Mouse (Mus musculus) liver, postnatal 0 days (tissue): Measurements from ENCODE around the gene Mynn. TPM values are rescaled to one million over a fixed set of nuclear protein-coding genes. Genes with fewer than 3 reads are reported as not detected.

Source experiments
- ATAC-seq: fragments of 200-750 bp; cut with Nextera tagmentation; 2 replicates; pipeline ENCODE4 v1.8.0; 2017; ENCODE audit warnings: mild to moderate bottlenecking, moderate library complexity
- DNase-seq: peaks from one replicate; pipeline ENCODE4 v3.0.0-alpha.2; 2016
- H3K27ac ChIP-seq: fragments of 300-500 bp; sonication (generic); 2 replicates; pipeline ENCODE4 v1.5.1; 2014; ENCODE audit warnings: antibody characterized with exemption, moderate library complexity, mild to moderate bottlenecking, low read depth
- H3K27me3 ChIP-seq: fragments of 300-500 bp; sonication (generic); 2 replicates; pipeline ENCODE4 v1.6.1; 2014; ENCODE audit warnings: low read length, control low read depth, mixed read lengths; ENCODE audit not compliant: insufficient read depth
- H3K36me3 ChIP-seq: fragments of 300-500 bp; sonication (generic); replicated peaks from 2 replicates; pipeline ENCODE4 v1.6.1; 2014; ENCODE audit warnings: mild to moderate bottlenecking, control low read depth, low read length, moderate library complexity, mixed read lengths; ENCODE audit not compliant: insufficient read depth
- H3K4me1 ChIP-seq: fragments of 300-500 bp; sonication (generic); 2 replicates; pipeline ENCODE4 v1.6.1; 2014; ENCODE audit warnings: antibody characterized with exemption, mild to moderate bottlenecking, control low read depth; ENCODE audit not compliant: insufficient read depth
- H3K4me2 ChIP-seq: fragments of 300-500 bp; sonication (generic); 2 replicates; pipeline ENCODE4 v1.6.1; 2014; ENCODE audit warnings: low read depth, mild to moderate bottlenecking, low read length, moderate library complexity, mixed read lengths
- H3K4me3 ChIP-seq: fragments of 300-500 bp; sonication (generic); 2 replicates; pipeline ENCODE4 v1.5.1; 2014; ENCODE audit warnings: low read depth, low read length
- H3K9ac ChIP-seq: fragments of 300-500 bp; sonication (generic); replicated peaks from 2 replicates; pipeline ENCODE4 v1.6.1; 2014; ENCODE audit warnings: mild to moderate bottlenecking, moderate library complexity
- H3K9me3 ChIP-seq: fragments of 300-500 bp; sonication (generic); 2 replicates; pipeline ENCODE4 v1.6.1; 2016; ENCODE audit warnings: mild to moderate bottlenecking, control low read depth, low read length, mixed read lengths
- CTCF ChIP-seq: sonication (generic); IDR thresholded peaks from 2 replicates; pipeline ENCODE4 v1.5.1; 2016; ENCODE audit warnings: antibody characterized with exemption, low read depth
- EP300 ChIP-seq: IDR thresholded peaks from 2 replicates; pipeline ENCODE4 v1.6.1; 2016; ENCODE audit warnings: antibody characterized with exemption, low read depth, mild to moderate bottlenecking
- WGBS: fragments of 180-500 bp; shearing (Covaris S2); extraction: QIAGEN DNeasy Blood & Tissue Kit; methylation state at CpG from one replicate; pipeline ENCODE4 v1.1.7; 2014; ENCODE audit not compliant: insufficient replicate concordance; 5-methylcytosine and 5-hydroxymethylcytosine counted together
- polyA plus RNA-seq: library from polyadenylated mRNA; unstranded; fragments of >200 nt; fragmentation: Nextera tagmentation; extraction: Ambion mirVana; gene quantifications from 2 replicates; pipeline ENCODE4 v1.2.1, GENCODE M21; 2015

The Mynn gene
- polyA plus RNA-seq, 1 experiment from 2014 or later: 7.5 TPM

DNA sequence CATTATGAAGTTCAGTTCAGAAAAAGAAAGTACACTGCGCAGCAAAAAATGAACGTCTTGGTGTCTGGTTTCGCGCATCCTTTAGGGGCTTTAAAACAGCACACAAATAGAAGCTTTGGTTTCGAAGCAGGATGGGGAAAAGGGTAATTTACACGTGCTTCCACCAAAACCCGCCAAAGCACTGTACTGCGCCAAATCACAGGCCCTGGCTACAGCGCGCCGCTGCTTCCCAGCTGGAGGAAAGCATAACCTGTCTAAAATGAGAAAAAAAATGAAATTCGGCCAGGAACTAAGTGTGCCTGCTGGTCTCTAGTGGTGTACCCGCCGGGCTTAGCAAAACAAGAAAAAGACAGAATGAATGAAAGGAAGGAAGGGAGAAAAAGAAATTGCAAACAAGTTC lies 1.1 kb upstream of the Mynn start:
- ATAC-seq: no peak
- H3K9ac ChIP-seq: peak overlapping the region; percentile 65

DNA sequence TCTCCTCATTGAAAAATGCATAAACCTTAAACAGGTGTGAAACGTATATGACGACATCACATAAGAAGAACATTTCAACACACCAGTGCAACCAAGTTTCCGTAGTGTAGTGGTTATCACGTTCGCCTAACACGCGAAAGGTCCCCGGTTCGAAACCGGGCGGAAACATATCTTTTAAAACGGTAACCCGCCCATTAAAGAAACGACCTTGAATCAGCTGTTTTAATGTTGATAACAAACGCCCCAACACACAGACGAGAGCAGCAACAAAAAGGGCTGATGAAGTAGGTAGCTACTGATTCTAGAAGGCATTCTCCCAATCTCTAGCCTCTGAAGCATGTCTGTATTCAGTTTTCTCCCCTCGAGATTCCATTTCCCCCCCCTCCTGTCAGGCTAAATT lies 690 bp upstream of the Mynn start:
- Histone ChIP-seq H3K9ac (peak overlapping the region; percentile 65; the same call in 1 of the 2 replicates), H3K27ac (peak overlapping the region; percentile 99), H3K4me2 (peak overlapping the region; percentile 84), H3K4me1 (peaks cover 24% of the 10 kb centered on the region), H3K9me3 (no peaks in the 10 kb centered on the region), H3K4me3 (peak overlapping the region; percentile 88), H3K27me3 (peaks cover 5% of the 10 kb centered on the region; the same call in 1 of the 2 replicates), H3K36me3 (peaks cover 11% of the 10 kb centered on the region)
- TF ChIP-seq EP300 (peak; percentile 75), CTCF (no peak)
- DNase-seq (peak; percentile 89), ATAC-seq (peak; percentile 26)
- WGBS: under 1% methylated on average over 17 of the region's 17 CpGs

More for the DNA sequence above, 1.1 kb upstream of the Mynn start:
- under 1% methylated on average over 14 of the region's 14 CpGs for WGBS
- Histone ChIP-seq H3K27me3 (peaks cover 5% of the 10 kb centered on the region; the same call in 1 of the 2 replicates), H3K9me3 (no peaks in the 10 kb centered on the region), H3K4me1 (peaks cover 24% of the 10 kb centered on the region), H3K4me2 (peak overlapping the region; percentile 84), H3K27ac (peak overlapping the region; percentile 58; the same call in 1 of the 2 replicates), H3K4me3 (peak overlapping the region; percentile 88), H3K36me3 (peaks cover 6% of the 10 kb centered on the region)
- TF ChIP-seq CTCF: no peak
- TF ChIP-seq EP300: no peak
- DNase-seq: peak; percentile 35

DNA sequence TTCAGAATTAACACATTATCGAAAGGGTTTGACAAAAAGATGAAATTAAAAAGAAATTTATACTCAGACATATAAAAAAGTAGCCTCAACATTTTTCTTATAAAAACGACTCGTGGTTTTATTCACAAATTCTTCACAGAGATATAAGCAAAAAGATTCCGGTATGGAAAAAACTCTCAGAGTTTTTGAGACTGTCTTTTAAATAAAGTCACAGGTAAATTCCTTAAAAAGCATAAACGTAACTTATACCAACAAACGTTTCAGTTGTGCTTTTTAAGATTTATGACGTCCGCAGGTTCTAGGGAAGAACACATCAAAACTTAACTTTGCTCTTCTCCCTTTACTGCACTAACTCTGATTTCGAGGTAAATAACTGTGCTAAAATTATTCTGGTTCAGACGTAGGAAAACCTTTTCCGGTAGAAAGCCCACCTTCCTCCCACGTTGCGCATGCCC lies 228 bp upstream of the Mynn start:
- peak overlapping the region; percentile 84 for H3K4me2 ChIP-seq
- H3K9ac ChIP-seq: peak overlapping the region; percentile 95
- TF ChIP-seq EP300 (no peak), CTCF (no peak)
- H3K27me3 ChIP-seq: peaks cover 5% of the 10 kb centered on the region; the same call in 1 of the 2 replicates
- no peak for ATAC-seq
- H3K27ac ChIP-seq: peak overlapping the region; percentile 99
- under 1% methylated on average over 13 of the region's 13 CpGs for WGBS
- no peak for DNase-seq
- peak overlapping the region; percentile 88 for H3K4me3 ChIP-seq
- H3K36me3 ChIP-seq: peaks cover 15% of the 10 kb centered on the region
- peaks cover 24% of the 10 kb centered on the region for H3K4me1 ChIP-seq
- no peaks in the 10 kb centered on the region for H3K9me3 ChIP-seq

DNA sequence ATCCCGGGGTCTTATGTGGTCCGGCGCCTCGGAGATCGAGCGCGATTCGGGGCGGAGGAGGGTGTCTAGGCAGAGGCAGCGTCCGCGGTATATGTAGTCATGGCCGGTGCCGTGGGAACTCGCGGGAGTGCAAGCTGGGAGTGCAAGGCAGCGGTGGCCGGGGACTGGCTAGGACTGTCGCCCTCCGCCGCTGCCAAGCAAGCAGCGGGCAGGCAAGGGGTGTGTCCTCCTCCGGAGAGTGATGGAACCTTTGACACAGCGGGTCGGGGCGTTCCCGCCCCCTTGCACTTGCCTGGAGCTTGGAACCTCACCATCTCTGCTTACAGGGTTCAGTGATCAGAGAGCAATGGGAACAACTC lies 854 bp downstream of the Mynn start:
- peak overlapping the region; percentile 95 for H3K9ac ChIP-seq
- ATAC-seq (peak; percentile 74), DNase-seq (peak; percentile 88)
- H3K9me3 ChIP-seq: no peaks in the 10 kb centered on the region
- peak overlapping the region; percentile 88 for H3K4me3 ChIP-seq
- H3K27me3 ChIP-seq: peaks cover 4% of the 10 kb centered on the region; the same call in 1 of the 2 replicates
- 1% methylated on average over 26 of the region's 27 CpGs for WGBS
- peaks cover 23% of the 10 kb centered on the region for H3K36me3 ChIP-seq
- H3K27ac ChIP-seq: peak overlapping the region; percentile 99
- peak overlapping the region; percentile 84 for H3K4me2 ChIP-seq
- TF ChIP-seq CTCF (no peak), EP300 (no peak)
- peaks cover 24% of the 10 kb centered on the region for H3K4me1 ChIP-seq

DNA sequence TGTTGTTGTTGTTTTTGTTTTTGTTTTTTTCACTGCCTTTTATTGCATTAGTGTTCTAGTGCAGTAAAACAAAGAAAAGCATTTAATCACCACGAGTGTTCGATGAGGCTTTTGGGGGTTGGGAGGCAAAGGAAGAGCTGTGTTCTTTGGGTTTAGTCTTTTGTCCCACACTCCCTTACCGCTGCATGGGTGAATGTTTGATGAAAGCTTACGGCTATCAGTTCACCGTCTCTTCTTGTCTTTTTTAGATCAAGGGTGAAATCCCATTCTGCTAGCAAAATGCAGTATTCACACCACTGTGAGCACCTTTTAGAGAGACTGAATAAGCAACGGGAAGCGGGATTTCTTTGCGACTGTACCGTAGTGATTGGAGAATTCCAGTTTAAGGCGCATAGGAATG lies 1.4 kb downstream of the Mynn start:
- peaks cover 24% of the 10 kb centered on the region for H3K4me1 ChIP-seq
- no peak for ATAC-seq
- H3K4me3 ChIP-seq: peak overlapping the region; percentile 88
- H3K36me3 ChIP-seq: peaks cover 26% of the 10 kb centered on the region
- peak overlapping the region; percentile 84 for H3K4me2 ChIP-seq
- no peak for DNase-seq
- H3K9ac ChIP-seq: peak overlapping the region; percentile 95
- no peak for TF ChIP-seq CTCF
- TF ChIP-seq EP300: no peak
- H3K27me3 ChIP-seq: peaks cover 3% of the 10 kb centered on the region; the same call in 1 of the 2 replicates
- no peaks in the 10 kb centered on the region for H3K9me3 ChIP-seq
- WGBS: 47% methylated on average over 10 of the region's 10 CpGs
- peak overlapping the region; percentile 99 for H3K27ac ChIP-seq

DNA sequence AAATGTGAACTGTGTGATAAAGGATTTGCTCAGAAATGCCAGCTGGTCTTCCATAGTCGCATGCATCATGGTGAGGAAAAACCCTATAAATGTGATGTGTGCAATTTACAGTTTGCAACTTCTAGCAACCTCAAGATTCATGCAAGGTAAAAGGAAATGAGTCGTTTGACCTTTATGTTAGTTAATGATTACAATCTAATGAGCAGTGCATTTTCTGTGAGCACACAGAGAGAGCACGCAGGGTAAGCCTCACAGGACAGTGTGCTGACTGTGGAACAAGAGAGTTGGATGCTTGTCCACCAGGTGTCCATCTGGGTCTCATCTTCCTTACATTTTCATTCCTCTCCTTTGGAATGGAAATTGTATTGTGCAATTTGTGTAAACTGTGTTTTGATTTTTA lies 7.1 kb downstream of the Mynn start:
- DNase-seq (no peak), ATAC-seq (no peak)
- TF ChIP-seq CTCF (no peak), EP300 (no peak)
- Histone ChIP-seq H3K4me1 (peaks cover 1% of the 10 kb centered on the region), H3K9me3 (no peaks in the 10 kb centered on the region), H3K27ac (no peak overlapping the region), H3K4me3 (no peak overlapping the region), H3K36me3 (peaks cover 65% of the 10 kb centered on the region), H3K27me3 (no peaks in the 10 kb centered on the region), H3K4me2 (no peak overlapping the region), H3K9ac (no peak overlapping the region)
- WGBS: 68% methylated on average over 3 of the region's 3 CpGs

DNA sequence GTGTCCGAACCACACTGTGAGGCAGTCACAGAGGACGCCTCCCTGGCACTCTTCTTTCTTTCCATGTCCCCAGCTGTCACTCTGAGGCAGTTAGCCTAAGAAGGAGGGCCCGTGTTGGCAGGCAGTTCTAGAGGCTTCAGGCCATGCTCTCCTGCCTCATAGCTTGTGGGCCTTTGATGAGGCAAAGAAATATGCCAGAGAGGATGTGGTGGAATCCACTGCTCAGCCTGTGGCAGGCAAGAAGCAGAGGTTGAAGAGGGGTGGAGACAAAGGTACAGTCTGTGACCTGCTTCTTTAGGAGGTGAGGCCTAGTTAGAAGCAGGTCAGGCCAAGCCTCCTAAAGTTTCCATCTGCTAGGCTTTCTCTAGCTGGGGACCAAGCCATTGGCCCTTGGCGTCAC lies 9.1 kb downstream of the Mynn start:
- Histone ChIP-seq H3K4me1 (no peaks in the 10 kb centered on the region; the same call in 1 of the 2 replicates), H3K27ac (no peak overlapping the region), H3K4me3 (no peak overlapping the region), H3K36me3 (peaks cover 71% of the 10 kb centered on the region), H3K4me2 (no peak overlapping the region), H3K9me3 (no peaks in the 10 kb centered on the region), H3K9ac (no peak overlapping the region), H3K27me3 (no peaks in the 10 kb centered on the region)
- DNase-seq (no peak), ATAC-seq (no peak)
- TF ChIP-seq EP300: no peak
- no peak for TF ChIP-seq CTCF
- 84% methylated on average over 4 of the region's 4 CpGs for whole genome bisulfite sequencing
